Mouse (Mus musculus): ENCODE data around the gene Srcin1. TPM values are rescaled to one million over a fixed set of nuclear protein-coding genes. Genes with fewer than 3 reads are reported as not detected.

The Srcin1 gene
- polyA plus RNA-seq, 1 experiment from 2014 or later: 7.0 TPM

DNA sequence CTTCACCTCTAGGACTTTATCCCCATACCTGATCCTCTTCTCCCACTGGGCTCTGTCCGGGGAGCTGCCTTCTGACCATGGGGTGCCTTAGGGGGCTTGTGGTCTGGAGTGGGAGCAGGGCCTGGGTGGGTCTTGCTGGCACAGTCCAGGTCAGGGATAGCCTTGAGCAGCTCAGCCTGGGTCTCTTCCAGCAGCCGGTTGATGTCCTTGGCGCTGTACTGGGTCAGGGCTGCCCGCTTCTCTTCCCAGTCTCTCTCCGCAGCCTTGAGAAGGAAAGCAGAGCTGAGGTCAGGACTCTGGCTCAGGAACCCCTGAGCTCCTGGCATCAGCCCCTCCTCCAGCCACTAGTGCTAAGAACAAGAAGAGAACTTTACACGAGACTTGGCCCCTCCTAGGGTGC lies 50.7 kb downstream of the Srcin1 start:
- Histone ChIP-seq H3K4me2 (no peak overlapping the region), H3K27ac (replicated peaks) (no peak overlapping the region), H3K4me3 (no peak overlapping the region), H3K9me3 (no peaks in the 10 kb centered on the region), H3K9ac (no peak overlapping the region), H3K36me3 (peaks cover 78% of the 10 kb centered on the region), H3K4me1 (replicated peaks) (peaks cover 16% of the 10 kb centered on the region), H3K27me3 (0 out of 2 replicates have a peak, but pooled peaks cover 2% of the 10 kb centered on the region)
- WGBS: 90% methylated on average over 6 of the region's 6 CpGs
- no peak for ATAC-seq (ENCODE audit: low read depth)

DNA sequence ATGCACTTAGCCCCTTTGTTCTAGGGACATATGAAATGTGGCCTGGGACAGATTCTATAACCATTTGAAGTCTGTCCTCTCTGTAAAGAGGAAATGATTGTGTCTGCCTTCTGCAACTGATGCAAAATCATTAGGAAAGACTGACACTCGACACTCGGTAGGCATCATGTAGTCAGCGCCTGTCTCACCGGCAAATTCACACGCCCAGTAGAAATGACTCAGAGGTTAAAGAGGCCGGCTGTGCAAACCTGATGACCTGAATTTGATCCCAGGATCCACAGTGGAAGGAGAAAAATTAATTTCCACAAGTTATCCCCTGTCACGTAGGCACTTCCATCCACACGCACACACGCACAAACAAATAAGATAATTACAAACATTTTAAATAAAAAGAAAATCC lies 51.7 kb downstream of the Srcin1 start:
- Histone ChIP-seq H3K4me3 (no peak overlapping the region), H3K4me2 (no peak overlapping the region), H3K4me1 (replicated peaks) (peaks cover 16% of the 10 kb centered on the region), H3K9me3 (no peaks in the 10 kb centered on the region), H3K27me3 (no peaks in the 10 kb centered on the region), H3K36me3 (peaks cover 83% of the 10 kb centered on the region), H3K27ac (replicated peaks) (peak overlapping the region; percentile 64), H3K9ac (no peak overlapping the region)
- no peak for ATAC-seq (ENCODE audit: low read depth)
- WGBS: 52% methylated on average over 9 of the region's 9 CpGs

DNA sequence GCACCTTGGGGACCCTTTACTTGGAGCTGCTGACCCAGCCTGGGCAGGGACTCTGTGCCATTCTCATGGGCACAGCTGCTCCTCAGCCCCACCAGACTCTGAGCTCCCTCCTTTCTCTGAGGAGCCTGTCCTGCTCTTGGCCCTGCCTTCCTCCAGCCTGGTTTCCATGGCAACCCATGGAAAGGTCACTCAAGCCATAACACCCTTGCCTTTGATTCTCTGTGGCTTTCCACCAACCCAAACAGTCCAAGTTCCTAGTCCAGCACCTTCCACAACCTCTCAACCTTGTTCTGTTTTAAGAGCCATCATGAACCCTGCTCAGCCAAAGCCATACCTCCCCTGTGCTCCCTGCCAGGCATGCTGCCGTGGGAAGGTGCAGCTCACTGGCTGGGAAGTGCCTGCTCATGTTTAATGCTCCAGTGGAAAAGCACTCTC lies 52.1 kb downstream of the Srcin1 start:
- 0 out of 2 replicates have a peak overlapping the region, but pooled peaks have one; percentile 41 for H3K9ac ChIP-seq
- no peak overlapping the region for H3K4me2 ChIP-seq
- peak; percentile 21; the same call in 1 of the 2 replicates for ATAC-seq (ENCODE audit: low read depth)

DNA sequence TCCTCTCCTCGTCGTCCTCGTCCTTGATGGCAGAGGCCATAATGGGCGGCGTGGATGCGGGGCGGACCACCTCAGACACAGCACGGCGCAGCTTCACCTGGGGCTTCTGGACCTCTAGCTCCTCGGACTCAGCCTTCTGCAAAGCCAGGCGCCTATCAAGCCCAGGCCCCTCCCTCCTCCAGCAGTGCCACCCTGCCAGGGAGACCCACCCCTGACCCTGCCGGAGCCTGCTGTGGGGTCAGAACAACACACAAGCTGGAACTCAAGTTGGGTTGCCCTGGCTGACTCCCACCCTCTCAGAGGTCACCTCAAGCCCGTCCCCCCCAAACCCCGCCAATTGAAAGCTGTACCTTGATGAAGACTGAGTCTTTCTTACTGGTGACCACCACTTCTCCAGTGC lies 52.9 kb downstream of the Srcin1 start:
- Histone ChIP-seq H3K4me1 (replicated peaks) (peaks cover 16% of the 10 kb centered on the region), H3K4me3 (no peak overlapping the region), H3K4me2 (no peak overlapping the region), H3K36me3 (peaks cover 88% of the 10 kb centered on the region), H3K27me3 (no peaks in the 10 kb centered on the region), H3K9me3 (no peaks in the 10 kb centered on the region), H3K9ac (no peak overlapping the region), H3K27ac (replicated peaks) (peak overlapping the region; percentile 64; the same call in 1 of the 2 replicates)
- no peak for ATAC-seq (ENCODE audit: low read depth)
- WGBS: 86% methylated on average over 14 of the region's 14 CpGs

More for the DNA sequence above, 52.1 kb downstream of the Srcin1 start:
- peaks cover 87% of the 10 kb centered on the region for H3K36me3 ChIP-seq
- peaks cover 16% of the 10 kb centered on the region for H3K4me1 ChIP-seq (replicated peaks)
- 3% methylated on average over 1 of the region's 1 CpGs for whole genome bisulfite sequencing
- H3K4me3 ChIP-seq: no peak overlapping the region
- H3K9me3 ChIP-seq: no peaks in the 10 kb centered on the region
- H3K27me3 ChIP-seq: no peaks in the 10 kb centered on the region
- H3K27ac ChIP-seq (replicated peaks): peak overlapping the region; percentile 64

DNA sequence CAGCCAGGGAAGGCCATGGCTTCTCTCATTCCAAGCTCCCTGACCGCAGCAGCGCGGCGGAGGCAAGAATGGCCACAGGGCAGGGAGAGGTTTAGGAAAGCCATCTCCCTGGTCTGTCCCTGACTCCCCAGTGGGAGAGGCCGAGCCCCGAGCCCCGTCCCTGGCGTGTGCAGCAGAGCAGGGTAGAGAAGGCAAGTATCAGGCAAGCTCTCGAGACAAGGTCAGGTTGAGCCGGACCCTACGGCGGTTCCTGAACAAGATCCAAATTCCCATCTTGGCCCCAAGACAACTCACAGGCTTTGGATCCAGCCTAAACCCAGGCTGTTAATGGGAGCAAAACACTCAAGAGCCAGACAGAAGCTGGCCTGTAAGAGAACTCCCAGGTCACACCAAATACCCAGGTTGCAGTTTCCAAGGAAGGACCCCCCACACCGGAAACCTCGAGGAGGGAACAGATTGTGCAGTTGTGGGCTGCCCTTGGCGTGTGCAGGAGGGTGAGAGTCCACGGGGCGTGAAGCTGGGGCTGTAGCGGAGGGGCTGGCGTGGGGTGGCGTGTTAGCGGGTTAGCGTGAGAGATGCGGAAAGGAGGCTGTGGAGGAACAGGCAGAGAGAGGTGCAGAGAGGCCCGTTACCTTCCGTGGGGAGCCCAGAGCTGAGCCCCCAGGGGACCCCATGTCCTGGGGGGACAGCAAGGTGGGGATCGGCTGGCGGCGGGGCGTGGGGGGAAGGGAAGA lies 54.1 kb downstream of the Srcin1 start:
- Histone ChIP-seq H3K36me3 (peaks cover 99% of the 10 kb centered on the region), H3K9ac (no peak overlapping the region), H3K27ac (replicated peaks) (no peak overlapping the region), H3K9me3 (no peaks in the 10 kb centered on the region), H3K4me1 (replicated peaks) (peaks cover 16% of the 10 kb centered on the region), H3K27me3 (no peaks in the 10 kb centered on the region), H3K4me3 (no peak overlapping the region), H3K4me2 (no peak overlapping the region)
- ATAC-seq (ENCODE audit: low read depth): no peak
- 87% methylated on average over 29 of the region's 29 CpGs for WGBS

DNA sequence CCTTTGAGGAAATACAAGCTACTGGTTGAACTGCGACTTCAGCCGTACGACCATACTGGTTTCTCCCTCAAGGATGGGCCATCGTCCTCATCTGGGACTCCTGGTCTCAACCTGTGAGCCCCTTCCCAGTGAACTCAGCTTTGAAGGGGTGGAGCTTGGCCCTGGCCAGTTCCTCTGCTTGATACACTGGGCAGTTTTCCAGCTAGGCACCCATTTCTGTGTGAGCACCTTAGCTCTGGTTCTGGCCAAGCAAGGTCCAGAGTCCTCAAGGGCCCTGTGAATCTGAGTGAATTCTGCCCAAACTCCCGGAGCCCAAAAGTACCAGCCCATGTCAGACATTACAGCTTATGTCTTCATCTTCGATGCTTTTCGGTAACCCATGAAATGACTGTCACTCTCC lies 55.4 kb downstream of the Srcin1 start:
- Histone ChIP-seq H3K4me2 (no peak overlapping the region), H3K4me1 (replicated peaks) (peaks cover 16% of the 10 kb centered on the region), H3K36me3 (peaks cover 99% of the 10 kb centered on the region), H3K27me3 (no peaks in the 10 kb centered on the region), H3K9me3 (no peaks in the 10 kb centered on the region), H3K27ac (replicated peaks) (no peak overlapping the region), H3K4me3 (no peak overlapping the region), H3K9ac (no peak overlapping the region)
- WGBS: 92% methylated on average over 7 of the region's 7 CpGs
- no peak for ATAC-seq (ENCODE audit: low read depth)

DNA sequence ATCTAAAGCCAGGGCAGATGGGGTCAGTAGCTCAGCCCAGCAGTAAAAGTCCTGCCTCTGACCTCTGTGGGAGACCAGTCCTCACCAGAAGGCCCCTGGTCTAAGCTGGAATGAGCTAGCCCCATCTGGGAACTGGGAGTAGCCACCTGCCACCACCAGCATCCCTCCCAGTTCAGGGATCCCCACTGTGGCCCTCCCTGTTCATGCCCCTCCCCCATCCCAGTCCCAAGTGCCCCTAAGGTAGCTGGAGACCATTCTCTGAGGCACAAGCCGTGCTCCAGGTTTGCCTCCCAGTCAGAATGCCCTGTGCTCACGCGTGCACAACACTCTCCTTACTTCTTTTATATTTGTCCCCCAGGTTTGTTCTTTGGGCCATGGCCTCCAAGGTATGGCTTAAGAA lies 62.9 kb downstream of the Srcin1 start:
- no peaks in the 10 kb centered on the region for H3K9me3 ChIP-seq
- no peak overlapping the region for H3K4me3 ChIP-seq
- peaks cover 16% of the 10 kb centered on the region for H3K4me1 ChIP-seq (replicated peaks)
- H3K4me2 ChIP-seq: no peak overlapping the region
- ATAC-seq (ENCODE audit: low read depth): no peak
- H3K27ac ChIP-seq (replicated peaks): no peak overlapping the region
- H3K27me3 ChIP-seq: no peaks in the 10 kb centered on the region
- no peak overlapping the region for H3K9ac ChIP-seq
- peaks cover 41% of the 10 kb centered on the region for H3K36me3 ChIP-seq
- WGBS: 77% methylated on average over 3 of the region's 3 CpGs

DNA sequence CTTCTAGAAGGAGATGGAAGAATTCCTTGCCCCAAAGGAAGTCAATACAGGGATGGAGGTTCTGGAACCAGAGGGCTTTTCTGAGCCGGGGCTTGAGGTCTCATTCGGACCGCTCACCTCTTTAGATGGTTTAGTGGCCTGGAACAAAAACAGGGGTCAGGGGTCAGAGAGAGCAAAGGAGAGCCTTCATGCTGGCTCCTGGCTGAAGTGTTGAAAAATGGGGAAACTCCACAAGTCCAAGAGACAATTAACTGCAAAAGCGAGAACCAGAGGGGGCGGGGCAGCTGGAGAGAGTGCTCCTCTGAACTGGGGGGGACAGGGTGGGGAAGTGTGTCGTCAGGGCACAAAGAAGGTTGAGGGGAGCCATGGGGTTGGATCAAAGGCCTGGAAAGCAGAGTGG lies 63.5 kb downstream of the Srcin1 start:
- H3K27ac ChIP-seq (replicated peaks): no peak overlapping the region
- ATAC-seq (ENCODE audit: low read depth): no peak
- H3K4me2 ChIP-seq: no peak overlapping the region
- peaks cover 35% of the 10 kb centered on the region for H3K36me3 ChIP-seq
- no peaks in the 10 kb centered on the region for H3K9me3 ChIP-seq
- no peaks in the 10 kb centered on the region for H3K27me3 ChIP-seq
- no peak overlapping the region for H3K4me3 ChIP-seq
- 28% methylated on average over 6 of the region's 6 CpGs for WGBS
- H3K9ac ChIP-seq: no peak overlapping the region
- H3K4me1 ChIP-seq (replicated peaks): peaks cover 16% of the 10 kb centered on the region

DNA sequence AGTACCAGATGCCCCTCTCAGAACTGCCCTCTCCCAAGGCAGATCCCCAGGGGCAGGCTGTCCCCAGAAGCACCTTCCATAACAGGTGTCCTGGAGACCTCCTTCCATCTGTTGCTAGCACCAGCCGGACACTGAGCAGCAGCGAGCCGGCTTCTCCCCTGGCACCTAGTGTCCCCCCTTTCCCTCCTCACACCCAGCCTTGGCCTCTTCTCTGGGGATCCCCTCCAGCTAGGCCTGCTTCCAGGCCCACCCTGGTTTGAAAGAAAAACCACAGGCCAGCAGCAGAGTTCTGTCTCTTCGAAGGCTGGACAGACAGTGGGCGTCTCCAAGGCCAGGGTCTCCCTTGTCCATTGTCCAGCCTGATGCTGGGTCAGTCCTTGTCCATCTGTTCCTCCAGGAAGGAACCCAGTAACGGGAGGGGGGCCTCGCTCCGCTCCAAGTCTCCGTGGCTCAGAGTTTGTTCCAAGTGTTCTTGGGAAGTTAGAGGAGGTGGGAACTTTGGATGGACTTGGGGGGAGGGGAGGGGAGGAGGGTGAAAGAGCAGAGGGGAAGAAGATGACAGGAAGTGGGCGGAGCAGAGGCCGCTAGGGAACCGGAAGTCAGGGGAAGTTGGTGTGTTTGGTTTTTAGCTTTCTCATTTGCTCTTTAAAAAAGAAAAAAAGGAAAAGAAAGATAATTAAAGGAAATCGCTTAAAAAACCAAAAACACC lies 64.2 kb downstream of the Srcin1 start:
- Histone ChIP-seq H3K9me3 (no peaks in the 10 kb centered on the region), H3K27me3 (no peaks in the 10 kb centered on the region), H3K4me2 (no peak overlapping the region), H3K4me1 (replicated peaks) (peaks cover 16% of the 10 kb centered on the region), H3K27ac (replicated peaks) (peak overlapping the region; percentile 39; the same call in 1 of the 2 replicates), H3K36me3 (peaks cover 28% of the 10 kb centered on the region), H3K4me3 (no peak overlapping the region), H3K9ac (no peak overlapping the region)
- 49% methylated on average over 13 of the region's 13 CpGs for WGBS
- ATAC-seq (ENCODE audit: low read depth): no peak

DNA sequence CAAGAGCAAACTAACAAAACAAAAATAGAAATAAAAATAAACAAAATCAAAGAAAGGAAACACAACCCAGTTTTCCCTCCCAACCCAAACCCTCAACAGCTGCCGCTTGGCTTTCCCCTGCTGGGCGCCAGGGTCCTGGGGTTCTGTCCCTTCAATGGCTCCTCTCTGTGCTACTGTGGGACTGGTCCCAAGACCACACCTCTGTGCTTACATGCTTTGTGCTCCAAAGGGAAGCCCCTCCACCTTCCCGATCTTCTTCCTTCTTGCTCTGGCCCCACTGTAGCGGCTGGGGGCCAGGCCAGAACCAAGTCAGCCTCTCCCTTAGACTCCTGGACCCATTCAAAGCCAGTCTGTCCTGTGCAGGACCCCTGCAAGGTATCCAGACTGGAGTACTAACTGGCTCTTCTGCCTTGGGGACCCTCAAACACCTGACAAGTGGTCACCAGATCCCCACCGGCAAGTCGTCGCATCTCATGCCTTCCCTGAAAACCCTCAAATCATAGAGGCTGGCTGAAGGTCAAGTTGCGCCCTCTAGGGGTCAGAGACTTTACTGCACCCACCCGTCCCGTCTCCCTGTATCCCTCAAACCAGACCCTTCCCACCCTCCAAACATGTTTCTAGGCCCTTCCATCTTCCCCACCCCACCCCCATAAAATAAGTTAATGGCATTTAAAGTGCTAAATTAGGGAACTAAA lies 64.9 kb downstream of the Srcin1 start:
- Histone ChIP-seq H3K9me3 (no peaks in the 10 kb centered on the region), H3K27me3 (no peaks in the 10 kb centered on the region), H3K4me3 (no peak overlapping the region), H3K9ac (no peak overlapping the region), H3K4me1 (replicated peaks) (peaks cover 16% of the 10 kb centered on the region), H3K27ac (replicated peaks) (0 out of 2 replicates have a peak overlapping the region, but pooled peaks have one; percentile 15), H3K4me2 (no peak overlapping the region), H3K36me3 (peaks cover 21% of the 10 kb centered on the region)
- no peak for ATAC-seq (ENCODE audit: low read depth)
- WGBS: 27% methylated on average over 10 of the region's 10 CpGs

DNA sequence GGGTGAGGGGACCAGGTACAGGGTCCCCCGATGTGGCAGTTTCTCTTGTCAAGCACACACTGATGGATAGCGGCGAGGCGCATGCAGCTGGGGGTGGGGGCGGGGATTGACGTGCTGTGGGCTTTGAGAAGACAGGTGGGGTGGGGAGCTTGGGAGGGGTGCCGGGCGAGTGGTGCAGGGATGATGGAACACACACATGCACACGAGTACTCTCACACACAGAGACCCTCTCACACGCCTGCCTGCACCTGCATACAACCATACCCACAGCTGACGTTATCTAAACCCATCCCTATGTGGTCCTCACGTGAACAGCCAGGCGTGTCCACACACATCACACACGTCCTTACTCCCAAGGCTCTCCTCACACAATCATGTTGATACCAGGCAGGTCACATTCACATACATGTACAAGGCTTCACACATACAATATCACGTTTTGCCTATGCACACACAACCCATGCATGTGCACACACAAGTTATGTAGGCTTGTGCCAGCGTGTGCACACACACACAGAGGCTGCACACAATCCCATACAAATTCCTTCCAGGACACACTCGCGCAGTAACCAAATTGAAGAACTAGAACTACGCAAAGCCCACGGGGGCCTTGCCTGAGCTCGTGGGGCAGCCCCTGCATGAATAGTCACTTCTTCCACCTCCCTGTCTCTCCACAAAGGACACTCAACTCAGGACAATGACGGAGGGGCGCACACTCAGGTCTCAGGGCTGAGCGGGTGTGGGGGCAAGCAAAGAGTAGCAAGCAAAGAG lies 66.1 kb downstream of the Srcin1 start:
- peak overlapping the region; percentile 45; the same call in 1 of the 2 replicates for H3K9ac ChIP-seq

More for the DNA sequence above, 66.1 kb downstream of the Srcin1 start:
- Histone ChIP-seq H3K9me3 (no peaks in the 10 kb centered on the region), H3K4me2 (no peak overlapping the region), H3K36me3 (peaks cover 9% of the 10 kb centered on the region), H3K27ac (replicated peaks) (peak overlapping the region; percentile 33; the same call in 1 of the 2 replicates), H3K27me3 (no peaks in the 10 kb centered on the region), H3K4me1 (replicated peaks) (peaks cover 16% of the 10 kb centered on the region), H3K4me3 (no peak overlapping the region)
- WGBS: 54% methylated on average over 24 of the region's 24 CpGs
- ATAC-seq (ENCODE audit: low read depth): peak; percentile 58
